9 mouse cellular contexts compared by ENCODE assay signal in the genomic region with DNA sequence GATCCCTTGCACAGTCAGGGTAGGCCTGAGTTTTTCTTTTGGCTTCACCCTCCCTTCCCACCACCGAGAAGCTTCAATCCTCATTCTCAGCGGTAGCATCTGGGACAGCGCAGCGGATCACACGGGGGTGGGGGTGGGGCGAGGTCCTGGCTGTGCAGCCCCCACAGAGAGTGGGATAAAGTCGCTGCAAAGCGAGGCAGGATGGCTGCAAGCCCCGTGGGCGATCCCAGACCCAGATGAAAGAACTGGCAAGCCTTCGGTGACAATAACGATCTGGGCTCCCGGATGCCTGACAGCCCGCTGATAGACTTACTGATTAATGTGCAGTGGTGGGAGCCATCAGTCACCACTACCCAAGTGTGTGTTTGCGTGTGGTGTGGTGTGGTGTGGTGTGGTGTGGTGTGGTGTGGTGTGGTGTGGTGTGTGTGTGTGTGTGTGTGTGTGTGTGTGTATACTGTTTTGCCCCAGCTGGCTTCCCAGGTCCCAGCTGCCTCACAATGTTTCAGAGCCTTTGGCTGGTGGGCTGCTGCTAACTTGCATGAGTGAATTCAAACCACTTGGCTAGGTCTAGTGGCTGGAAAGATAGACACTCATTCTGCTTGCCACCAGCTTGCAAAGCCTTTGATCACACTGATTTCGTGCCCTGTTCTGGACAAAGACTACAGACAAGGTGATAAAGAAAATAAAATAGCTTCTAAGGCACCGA. TPM values are rescaled to one million over a fixed set of nuclear protein-coding genes. Genes with fewer than 3 reads are reported as not detected.
DNase-seq lines count a peak whose midpoint lies in the region; ATAC-seq and TF ChIP-seq lines count a peak whose summit lies in the region.
"Had no signal": no experiment of that assay in that cellular context is flagged by ENCODE, and none has a peak within 500 bp of the region (broad histone marks: within the 10 kb centered on the region; RNA-seq: fewer than 3 reads in every experiment).

No protein-coding gene starts in this region.

- peaks cover 8% of the 10 kb centered on the region; the same call in 1 of the 2 replicates for H3K4me1 ChIP-seq in intestine, embryonic 15.5 days (replicated peaks)
- H3K4me1 ChIP-seq in intestine, postnatal 0 days (replicated peaks; ENCODE audit: control insufficient read depth, insufficient read depth, low read length) = no peaks in the 10 kb centered on the region
- peaks cover 3% of the 10 kb centered on the region; the same call in 1 of the 2 replicates for H3K4me1 ChIP-seq in hindbrain, postnatal 0 days (ENCODE audit: insufficient read depth, low read length)
- peaks cover 17% of the 10 kb centered on the region for H3K4me1 ChIP-seq in midbrain, embryonic 14.5 days (ENCODE audit: control insufficient read depth, insufficient read depth, low read length)

- no peak for TF ChIP-seq CTCF in intestine, postnatal 0 days (IDR thresholded peaks at IDR 0.05; ENCODE audit: low read depth)
- TF ChIP-seq CTCF in hindbrain, postnatal 0 days (IDR thresholded peaks at IDR 0.05; ENCODE audit: low read depth) = no peak

- ATAC-seq in intestine, embryonic 15.5 days = no peak
- no peak for ATAC-seq in intestine, postnatal 0 days
- peak; percentile 72 for ATAC-seq in hindbrain, postnatal 0 days
- ATAC-seq in midbrain, embryonic 14.5 days (ENCODE audit: low FRiP score, low TSS enrichment) = peak; percentile 51; the same call in 1 of the 2 replicates

- peak; percentile 13 for DNase-seq in embryo, embryonic 11.5 days (ENCODE audit: low read depth, low spot score)
- peak; percentile 35 for DNase-seq in hindbrain, postnatal 0 days (ENCODE audit: low spot score)
- DNase-seq in midbrain, embryonic 14.5 days = peak; percentile 54
- DNase-seq in testis, postnatal 14 days (ENCODE audit: low spot score) = no peak
- no peak for DNase-seq in thymus, postnatal 0 days (ENCODE audit: low spot score)
- no peak for DNase-seq in frontal cortex, postnatal 25 days (ENCODE audit: low spot score in 2 of 2)

- H3K4me2 ChIP-seq in intestine, embryonic 15.5 days (replicated peaks) = peak overlapping the region; percentile 37; the same call in 1 of the 2 replicates
- no peak overlapping the region for H3K4me2 ChIP-seq in intestine, postnatal 0 days (replicated peaks; ENCODE audit: low read depth)
- H3K4me2 ChIP-seq in hindbrain, postnatal 0 days (ENCODE audit: low read depth, low read length) = peak overlapping the region; percentile 40
- H3K4me2 ChIP-seq in midbrain, embryonic 14.5 days (ENCODE audit: low read length) = peak overlapping the region; percentile 39

- H3K4me3 ChIP-seq in intestine, embryonic 15.5 days (replicated peaks) = no peak overlapping the region
- H3K4me3 ChIP-seq in intestine, postnatal 0 days (ENCODE audit: low read depth, low read length) = no peak overlapping the region
- H3K4me3 ChIP-seq in hindbrain, postnatal 0 days (ENCODE audit: low read length) = 0 out of 2 replicates have a peak overlapping the region, but pooled peaks have one; percentile 4
- H3K4me3 ChIP-seq in midbrain, embryonic 14.5 days (replicated peaks; ENCODE audit: low read depth, low read length) = no peak overlapping the region

- H3K27ac ChIP-seq in intestine, embryonic 15.5 days = no peak overlapping the region
- no peak overlapping the region for H3K27ac ChIP-seq in intestine, postnatal 0 days (ENCODE audit: low read depth, low read length)
- H3K27ac ChIP-seq in hindbrain, postnatal 0 days = peak overlapping the region; percentile 32; the same call in 1 of the 2 replicates
- no peak overlapping the region for H3K27ac ChIP-seq in midbrain, embryonic 14.5 days (replicated peaks; ENCODE audit: low read depth, low read length)

- WGBS in intestine, embryonic 15.5 days = 38% methylated on average over 17 of the region's 17 CpGs
- 47% methylated on average over 17 of the region's 17 CpGs for WGBS in intestine, postnatal 0 days
- WGBS in hindbrain, postnatal 0 days = 11% methylated on average over 17 of the region's 17 CpGs
- WGBS in midbrain, embryonic 14.5 days = 12% methylated on average over 17 of the region's 17 CpGs

- H3K9me3 ChIP-seq in intestine, embryonic 15.5 days = no peaks in the 10 kb centered on the region
- no peaks in the 10 kb centered on the region for H3K9me3 ChIP-seq in intestine, postnatal 0 days (ENCODE audit: control insufficient read depth)
- H3K9me3 ChIP-seq in hindbrain, postnatal 0 days (ENCODE audit: low read length) = no peaks in the 10 kb centered on the region
- no peaks in the 10 kb centered on the region for H3K9me3 ChIP-seq in midbrain, embryonic 14.5 days (ENCODE audit: control insufficient read depth, low read length)
- H3K9me3 ChIP-seq: G1E had no signal

- no peaks in the 10 kb centered on the region for H3K27me3 ChIP-seq in intestine, embryonic 15.5 days (replicated peaks)
- no peaks in the 10 kb centered on the region for H3K27me3 ChIP-seq in intestine, postnatal 0 days (replicated peaks; ENCODE audit: control insufficient read depth, insufficient read depth, low read length)
- no peaks in the 10 kb centered on the region for H3K27me3 ChIP-seq in hindbrain, postnatal 0 days (ENCODE audit: insufficient read depth, low read length)
- no peaks in the 10 kb centered on the region for H3K27me3 ChIP-seq in midbrain, embryonic 14.5 days (ENCODE audit: control insufficient read depth, insufficient read depth, low read length)

- H3K36me3 ChIP-seq in intestine, embryonic 15.5 days = no peaks in the 10 kb centered on the region
- H3K36me3 ChIP-seq in intestine, postnatal 0 days (ENCODE audit: control insufficient read depth, insufficient read depth) = no peaks in the 10 kb centered on the region
- H3K36me3 ChIP-seq in hindbrain, postnatal 0 days (ENCODE audit: insufficient read depth, low read length) = no peaks in the 10 kb centered on the region
- H3K36me3 ChIP-seq in midbrain, embryonic 14.5 days (ENCODE audit: control insufficient read depth, insufficient read depth, low read length) = no peaks in the 10 kb centered on the region
- H3K36me3 ChIP-seq: G1E had no signal

- H3K9ac ChIP-seq in intestine, embryonic 15.5 days = no peak overlapping the region
- no peak overlapping the region for H3K9ac ChIP-seq in intestine, postnatal 0 days (ENCODE audit: low read depth, low read length)
- H3K9ac ChIP-seq in hindbrain, postnatal 0 days (replicated peaks; ENCODE audit: low read length) = no peak overlapping the region
- no peak overlapping the region for H3K9ac ChIP-seq in midbrain, embryonic 14.5 days (replicated peaks; ENCODE audit: low read length)

RNA-seq across cellular contexts. Expression of gene Bhlhe40, which starts 40.4 kb away (rescaled TPM):
- 46.4 and 50.1 TPM in 2 replicates for polyA plus RNA-seq in intestine, embryonic 15.5 days (2015; fragmentation: Nextera tagmentation; extraction: Ambion mirVana)
- polyA plus RNA-seq in intestine, postnatal 0 days (2015; fragmentation: Nextera tagmentation; extraction: Ambion mirVana) = 78.9 and 90.2 TPM in 2 replicates
- 3.8 and 7.7 TPM in 2 replicates for total RNA-seq in hindbrain, postnatal 0 days (2014; rRNA removed)
- polyA plus RNA-seq in hindbrain, postnatal 0 days (2015; fragmentation: Nextera tagmentation; extraction: Ambion mirVana) = 6.0 and 6.4 TPM in 2 replicates
- polyA plus RNA-seq in midbrain, embryonic 14.5 days (2014; fragmentation: Nextera tagmentation; extraction: Ambion mirVana) = 3.8 and 4.6 TPM in 2 replicates
- 6.6 and 7.0 TPM in 2 replicates for polyA plus RNA-seq in thymus, postnatal 0 days (2015; fragmentation: Nextera tagmentation; extraction: Ambion mirVana)

Comparison
In these comparisons a context has a peak if more than half of its experiments do, and no peak if none do; other contexts are left out.
1. ATAC-seq: peak in hindbrain, postnatal 0 days (single experiment) and midbrain, embryonic 14.5 days (single experiment); none in intestine, embryonic 15.5 days (single experiment) and intestine, postnatal 0 days (single experiment).
2. DNase-seq: peak in embryo, embryonic 11.5 days (single experiment), hindbrain, postnatal 0 days (single experiment) and midbrain, embryonic 14.5 days (single experiment); none in testis, postnatal 14 days (single experiment), thymus, postnatal 0 days (single experiment) and frontal cortex, postnatal 25 days (0 of 2).